Mouse (Mus musculus) limb, embryonic 13.5 days (tissue): Measurements from ENCODE around the gene Lgi4. TPM values are rescaled to one million over a fixed set of nuclear protein-coding genes. Genes with fewer than 3 reads are reported as not detected.

Source experiments
- ATAC-seq: fragments of 200-750 bp; cut with Nextera tagmentation; 2 replicates; pipeline ENCODE4 v1.8.0; 2017; ENCODE audit warnings: low read depth, moderate number of reproducible peaks, moderate TSS enrichment; ENCODE audit not compliant: low FRiP score
- H3K27ac ChIP-seq: fragments of 300-500 bp; sonication (generic); 2 replicates; pipeline ENCODE4 v1.5.1; 2015; ENCODE audit warnings: inconsistent platforms, mild to moderate bottlenecking, moderate library complexity
- H3K27me3 ChIP-seq: fragments of 300-500 bp; sonication (generic); 2 replicates; pipeline ENCODE4 v1.6.1; 2015; ENCODE audit warnings: mild to moderate bottlenecking, inconsistent platforms
- H3K36me3 ChIP-seq: fragments of 300-500 bp; sonication (generic); 2 replicates; pipeline ENCODE4 v1.6.1; 2015; ENCODE audit warnings: inconsistent platforms, mild to moderate bottlenecking, moderate library complexity
- H3K4me1 ChIP-seq: fragments of 300-500 bp; sonication (generic); 2 replicates; pipeline ENCODE4 v1.6.1; 2015; ENCODE audit warnings: inconsistent platforms
- H3K4me2 ChIP-seq: fragments of 300-500 bp; sonication (generic); replicated peaks from 2 replicates; pipeline ENCODE4 v1.6.1; 2015; ENCODE audit warnings: inconsistent platforms, mild to moderate bottlenecking, moderate library complexity
- H3K4me3 ChIP-seq: fragments of 300-500 bp; sonication (generic); 2 replicates; pipeline ENCODE4 v1.5.1; 2015; ENCODE audit warnings: moderate library complexity, mild to moderate bottlenecking, inconsistent platforms
- H3K9ac ChIP-seq: fragments of 300-500 bp; sonication (generic); 2 replicates; pipeline ENCODE4 v1.6.1; 2015; ENCODE audit warnings: mild to moderate bottlenecking, inconsistent platforms
- H3K9me3 ChIP-seq: fragments of 300-500 bp; sonication (generic); 2 replicates; pipeline ENCODE4 v1.6.1; 2016; ENCODE audit warnings: inconsistent platforms
- WGBS: fragments of 180-500 bp; shearing (Covaris S2); methylation state at CpG from one replicate; pipeline ENCODE4 v1.1.7; 2015; 5-methylcytosine and 5-hydroxymethylcytosine counted together
- polyA plus RNA-seq: library from polyadenylated mRNA; unstranded; fragments of >200 nt; fragmentation: Nextera tagmentation; extraction: Ambion mirVana; gene quantifications from 2 replicates; pipeline ENCODE4 v1.2.1, GENCODE M21; 2015

The Lgi4 gene
- polyA plus RNA-seq, 1 experiment from 2014 or later: 0.67 TPM

DNA sequence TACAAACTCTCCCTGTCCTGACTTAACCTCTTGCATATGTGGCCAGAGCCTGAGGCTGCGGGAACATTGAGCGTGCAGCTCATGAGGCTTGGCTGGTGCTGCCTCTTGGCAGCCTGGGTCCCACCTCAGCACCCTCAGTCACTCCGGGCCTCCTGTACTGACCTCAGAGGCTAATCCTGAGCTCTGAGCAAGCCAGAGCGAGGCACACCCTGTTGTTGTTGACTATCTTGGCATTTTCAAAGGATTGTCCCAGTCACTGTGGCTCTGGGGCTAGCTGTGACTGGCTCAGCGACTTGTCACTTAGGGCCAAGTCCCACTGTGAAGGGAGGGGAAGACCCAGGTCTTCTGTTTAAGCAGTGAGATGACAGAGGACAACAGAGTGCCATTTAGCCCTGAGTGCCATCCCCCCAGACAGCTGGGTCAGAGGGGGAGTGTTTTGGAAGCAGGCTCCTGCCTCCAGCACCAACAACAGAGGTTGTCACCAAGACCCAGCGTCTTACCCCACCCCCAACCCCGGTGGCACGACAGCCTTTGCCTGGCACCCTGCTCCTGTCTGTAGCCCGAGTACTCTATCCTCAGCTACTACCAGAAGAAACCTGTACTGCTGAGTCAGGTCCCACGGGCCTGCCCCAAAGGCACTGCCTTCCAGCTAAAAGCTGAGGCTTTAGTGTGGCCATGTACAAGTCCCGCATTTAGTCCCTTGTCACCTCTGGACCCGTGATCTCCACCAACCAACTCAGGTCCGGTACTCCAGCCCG, 23.9 kb downstream of the Lgi4 start:
- Histone ChIP-seq H3K27me3 (no peaks in the 10 kb centered on the region), H3K36me3 (no peaks in the 10 kb centered on the region), H3K27ac (no peak overlapping the region), H3K9me3 (no peaks in the 10 kb centered on the region), H3K4me1 (peaks cover 19% of the 10 kb centered on the region), H3K4me2 (no peak overlapping the region), H3K9ac (no peak overlapping the region), H3K4me3 (no peak overlapping the region)
- WGBS: 59% methylated on average over 14 of the region's 14 CpGs
- no peak for ATAC-seq

DNA sequence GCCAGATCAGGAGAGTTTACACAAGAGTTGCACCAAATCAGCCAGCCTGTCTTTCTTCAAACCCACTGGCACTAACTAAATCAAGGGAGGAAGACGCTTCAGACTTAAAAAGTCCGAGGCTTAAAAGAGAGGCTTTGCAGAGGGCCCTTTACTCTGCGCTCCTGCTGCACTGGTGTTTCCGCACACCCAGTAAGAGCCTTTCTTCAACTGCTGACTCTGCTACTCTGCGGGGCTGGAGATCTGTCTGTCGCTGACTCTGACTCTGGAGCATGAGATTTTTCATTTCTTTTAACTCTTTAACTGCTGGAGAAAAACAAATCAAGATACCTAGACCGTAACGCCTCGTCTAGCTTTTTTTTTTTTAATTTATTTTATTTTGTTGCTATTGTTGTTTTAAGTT, 25.0 kb downstream of the Lgi4 start:
- Histone ChIP-seq H3K27ac (peak overlapping the region; percentile 56; the same call in 1 of the 2 replicates), H3K4me2 (no peak overlapping the region), H3K4me3 (no peak overlapping the region), H3K4me1 (peaks cover 19% of the 10 kb centered on the region), H3K9me3 (no peaks in the 10 kb centered on the region), H3K36me3 (no peaks in the 10 kb centered on the region), H3K9ac (no peak overlapping the region), H3K27me3 (no peaks in the 10 kb centered on the region)
- no peak for ATAC-seq
- WGBS: 47% methylated on average over 9 of the region's 9 CpGs

DNA sequence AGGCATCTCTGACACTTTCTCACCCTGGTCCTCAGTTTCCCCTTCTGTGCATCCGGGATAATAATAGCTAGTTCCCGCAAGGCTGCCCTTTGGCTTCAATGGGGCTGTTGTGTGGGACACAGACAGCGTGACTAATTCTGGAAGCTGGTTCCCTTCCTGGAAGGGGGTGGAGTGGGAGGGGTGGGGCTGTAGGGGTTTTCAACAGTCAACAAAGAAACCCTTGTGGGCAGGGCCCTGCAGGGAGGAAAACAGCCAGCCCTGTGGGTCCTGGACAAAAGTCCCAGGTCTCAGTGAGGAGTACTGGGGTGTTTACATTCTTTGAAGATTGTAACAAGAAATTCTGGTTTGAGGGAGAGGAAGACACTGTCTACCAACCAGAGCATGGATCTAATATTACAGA, 26.0 kb downstream of the Lgi4 start:
- peaks cover 19% of the 10 kb centered on the region for H3K4me1 ChIP-seq
- peak overlapping the region; percentile 53; the same call in 1 of the 2 replicates for H3K27ac ChIP-seq
- no peak overlapping the region for H3K9ac ChIP-seq
- no peaks in the 10 kb centered on the region for H3K36me3 ChIP-seq
- 55% methylated on average over 3 of the region's 3 CpGs for WGBS
- no peaks in the 10 kb centered on the region for H3K9me3 ChIP-seq
- no peak overlapping the region for H3K4me3 ChIP-seq
- ATAC-seq: no peak
- H3K27me3 ChIP-seq: no peaks in the 10 kb centered on the region
- H3K4me2 ChIP-seq: no peak overlapping the region

DNA sequence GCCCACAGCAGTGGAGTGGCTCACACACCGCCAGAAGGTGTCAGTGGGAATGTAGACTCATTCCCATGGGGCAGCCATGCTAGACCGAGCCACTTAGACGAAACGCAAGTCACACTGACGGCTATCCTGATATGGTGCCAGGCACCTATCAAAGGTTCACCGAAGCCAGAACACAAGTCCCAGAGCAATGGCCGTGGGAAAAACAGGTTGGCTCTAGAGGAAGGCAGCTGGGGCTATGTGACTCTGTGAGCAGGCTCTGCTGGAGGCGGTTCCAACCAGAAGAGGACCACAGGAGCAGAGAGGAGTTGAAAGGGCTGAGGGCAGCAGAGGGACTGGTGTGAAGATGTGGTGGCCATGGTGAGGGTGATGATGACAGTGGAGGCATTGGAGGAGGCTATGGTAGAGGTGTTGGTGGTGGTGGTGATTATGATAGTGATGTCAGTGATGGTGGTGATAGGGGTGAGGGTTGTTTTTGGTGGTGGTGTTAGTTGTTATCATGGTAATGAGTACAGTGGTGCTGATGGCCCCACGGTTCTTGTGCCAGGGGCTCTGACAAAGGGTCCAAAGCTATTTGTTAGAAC, 27.1 kb downstream of the Lgi4 start:
- H3K36me3 ChIP-seq: no peaks in the 10 kb centered on the region
- H3K27ac ChIP-seq: 0 out of 2 replicates have a peak overlapping the region, but pooled peaks have one; percentile 48
- no peaks in the 10 kb centered on the region for H3K27me3 ChIP-seq
- H3K9ac ChIP-seq: no peak overlapping the region
- ATAC-seq: no peak
- H3K4me1 ChIP-seq: peaks cover 19% of the 10 kb centered on the region
- no peaks in the 10 kb centered on the region for H3K9me3 ChIP-seq
- no peak overlapping the region for H3K4me2 ChIP-seq
- 88% methylated on average over 9 of the region's 9 CpGs for WGBS
- H3K4me3 ChIP-seq: no peak overlapping the region

DNA sequence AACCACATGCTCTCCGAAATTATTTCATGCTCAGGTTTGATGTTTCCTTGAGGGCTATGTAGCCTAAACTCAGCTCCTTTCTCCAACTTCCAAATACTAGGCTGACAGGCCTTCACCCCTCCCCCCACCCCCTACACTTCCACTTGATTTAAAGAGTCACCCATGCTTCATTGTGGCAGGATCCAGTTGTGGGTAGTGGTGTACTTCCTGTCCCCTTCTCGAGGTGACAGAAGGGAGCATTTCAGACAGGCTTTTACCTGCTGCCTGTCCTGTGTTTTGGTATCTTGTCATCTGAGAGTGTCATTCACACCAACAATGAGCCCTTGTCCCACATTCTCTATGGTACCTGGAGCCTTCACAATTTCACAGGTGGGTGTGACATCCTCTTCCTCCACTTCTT, 28.1 kb downstream of the Lgi4 start:
- H3K9ac ChIP-seq: no peak overlapping the region
- 57% methylated on average over 2 of the region's 2 CpGs for WGBS
- H3K4me1 ChIP-seq: peaks cover 19% of the 10 kb centered on the region
- no peak overlapping the region for H3K4me3 ChIP-seq
- ATAC-seq: no peak
- no peaks in the 10 kb centered on the region for H3K36me3 ChIP-seq
- H3K4me2 ChIP-seq: no peak overlapping the region
- no peak overlapping the region for H3K27ac ChIP-seq
- H3K27me3 ChIP-seq: no peaks in the 10 kb centered on the region
- no peaks in the 10 kb centered on the region for H3K9me3 ChIP-seq

DNA sequence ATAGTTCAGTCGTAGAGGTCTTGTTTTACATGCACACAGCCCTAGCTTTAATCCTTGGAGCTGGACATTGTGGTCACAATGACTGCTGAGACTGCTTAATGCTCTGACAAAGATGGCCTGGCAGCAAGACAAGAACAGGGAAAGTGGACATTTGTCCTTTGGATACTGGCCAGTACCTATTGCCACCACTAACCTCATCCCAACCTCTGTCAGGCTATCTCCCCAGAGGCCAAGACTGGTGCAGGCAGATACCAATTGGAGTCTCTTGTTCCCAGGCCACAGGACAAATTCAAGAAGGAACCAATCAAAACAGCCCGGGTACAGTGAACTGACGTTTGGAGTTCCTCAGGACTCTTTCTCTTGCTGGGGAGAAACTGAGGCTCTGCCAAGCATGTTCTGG, 29.1 kb downstream of the Lgi4 start:
- WGBS: 62% methylated on average over 3 of the region's 3 CpGs
- no peak for ATAC-seq
- no peak overlapping the region for H3K27ac ChIP-seq

DNA sequence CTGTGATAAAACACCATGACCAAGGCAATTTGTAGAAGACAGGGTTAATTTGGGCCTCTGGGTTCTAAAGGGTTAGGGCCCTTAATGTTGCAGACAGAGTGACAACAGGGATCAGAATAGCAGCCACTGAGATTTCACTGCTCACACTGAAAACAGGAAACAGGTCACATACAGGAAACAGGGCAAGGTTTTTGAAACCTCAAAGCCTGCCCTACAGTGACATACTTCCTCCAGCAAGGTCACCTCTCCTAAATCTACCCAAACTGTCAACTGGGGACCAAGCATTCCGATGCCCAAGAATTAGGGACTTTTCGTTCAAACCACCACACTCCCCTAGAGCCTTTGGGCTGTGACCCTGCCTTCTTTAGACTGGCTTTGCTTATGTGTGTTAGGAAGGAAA, 30.6 kb downstream of the Lgi4 start:
- no peak for ATAC-seq
- Histone ChIP-seq H3K4me2 (no peak overlapping the region), H3K27ac (no peak overlapping the region), H3K9me3 (no peaks in the 10 kb centered on the region), H3K36me3 (no peaks in the 10 kb centered on the region), H3K9ac (no peak overlapping the region), H3K4me3 (no peak overlapping the region), H3K27me3 (no peaks in the 10 kb centered on the region), H3K4me1 (peaks cover 11% of the 10 kb centered on the region; the same call in 1 of the 2 replicates)
- WGBS: 84% methylated on average over 2 of the region's 2 CpGs

More for the DNA sequence above, 29.1 kb downstream of the Lgi4 start:
- no peak overlapping the region for H3K4me3 ChIP-seq
- no peaks in the 10 kb centered on the region for H3K9me3 ChIP-seq
- H3K27me3 ChIP-seq: no peaks in the 10 kb centered on the region
- peaks cover 18% of the 10 kb centered on the region for H3K4me1 ChIP-seq
- no peaks in the 10 kb centered on the region for H3K36me3 ChIP-seq
- no peak overlapping the region for H3K4me2 ChIP-seq
- H3K9ac ChIP-seq: no peak overlapping the region

DNA sequence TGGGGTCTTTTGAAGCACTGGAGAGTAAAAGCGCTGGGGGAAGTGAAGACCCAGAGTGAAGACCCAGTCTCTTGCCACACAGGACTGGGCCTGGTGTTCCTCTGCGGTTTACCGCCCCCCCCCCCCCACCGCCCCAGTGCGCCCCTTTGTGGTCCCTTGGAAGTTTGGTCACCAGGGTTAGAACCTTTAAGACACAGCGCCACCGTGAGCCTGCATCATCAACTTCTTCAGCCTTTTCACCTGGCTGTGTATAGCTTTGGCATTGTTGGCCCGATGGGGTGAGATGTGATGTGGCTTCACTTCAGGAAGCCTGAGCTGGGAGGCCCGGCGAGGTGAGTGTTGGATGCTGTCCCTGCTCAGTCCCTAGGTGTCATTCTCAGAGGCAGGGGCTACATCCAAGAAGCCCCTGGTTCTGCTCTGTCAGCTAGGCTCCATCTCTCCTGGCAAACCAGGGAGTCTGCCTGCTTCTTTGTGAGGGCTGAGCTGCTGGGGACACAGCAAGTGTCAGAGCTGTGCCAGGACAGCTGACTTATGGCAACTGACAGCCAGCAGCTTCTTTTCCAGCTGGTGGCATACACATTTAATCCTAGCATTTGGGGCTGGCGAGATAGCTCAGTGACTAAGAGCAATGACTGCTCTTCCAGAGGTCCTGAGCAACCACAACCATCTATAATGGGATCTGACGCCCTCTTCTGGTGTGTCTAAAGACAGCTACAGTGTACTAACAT, 35.8 kb downstream of the Lgi4 start:
- Histone ChIP-seq H3K36me3 (no peaks in the 10 kb centered on the region), H3K27ac (no peak overlapping the region), H3K4me2 (no peak overlapping the region), H3K27me3 (no peaks in the 10 kb centered on the region), H3K9ac (no peak overlapping the region), H3K4me3 (no peak overlapping the region), H3K4me1 (no peaks in the 10 kb centered on the region), H3K9me3 (no peaks in the 10 kb centered on the region)
- WGBS: 31% methylated on average over 11 of the region's 12 CpGs
- ATAC-seq: no peak

DNA sequence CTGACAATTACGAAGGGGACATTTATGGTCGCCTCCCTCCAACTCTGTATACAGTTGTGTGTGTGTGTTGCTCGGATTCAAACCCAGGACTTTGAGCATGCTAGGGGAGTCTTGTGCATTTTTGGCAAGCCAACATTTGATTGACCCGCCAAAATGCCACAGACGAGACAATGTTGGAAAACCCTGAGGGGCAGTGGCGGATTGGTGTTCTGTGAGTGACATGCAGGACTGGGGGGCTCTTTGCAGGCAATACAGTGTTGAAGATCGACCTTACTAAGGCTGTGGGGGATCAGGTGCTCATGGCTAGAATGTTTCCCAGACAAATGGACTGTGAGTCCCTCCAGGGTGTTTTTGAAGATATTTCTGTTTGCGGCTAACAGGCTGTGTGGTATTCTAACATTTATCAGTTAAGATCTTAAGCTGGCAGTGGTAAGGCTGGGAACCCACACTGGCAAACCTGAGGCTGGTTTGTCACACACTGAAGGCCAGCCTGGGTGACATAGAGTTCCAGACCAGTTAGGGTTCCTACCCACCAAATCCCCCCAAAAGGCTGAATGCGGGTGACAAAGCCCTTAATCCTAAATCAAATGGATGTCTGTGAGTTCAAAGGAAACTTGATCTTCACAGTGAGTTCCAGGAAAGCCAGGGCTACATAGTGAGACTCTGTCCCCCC, 37.9 kb downstream of the Lgi4 start:
- H3K27ac ChIP-seq: no peak overlapping the region

DNA sequence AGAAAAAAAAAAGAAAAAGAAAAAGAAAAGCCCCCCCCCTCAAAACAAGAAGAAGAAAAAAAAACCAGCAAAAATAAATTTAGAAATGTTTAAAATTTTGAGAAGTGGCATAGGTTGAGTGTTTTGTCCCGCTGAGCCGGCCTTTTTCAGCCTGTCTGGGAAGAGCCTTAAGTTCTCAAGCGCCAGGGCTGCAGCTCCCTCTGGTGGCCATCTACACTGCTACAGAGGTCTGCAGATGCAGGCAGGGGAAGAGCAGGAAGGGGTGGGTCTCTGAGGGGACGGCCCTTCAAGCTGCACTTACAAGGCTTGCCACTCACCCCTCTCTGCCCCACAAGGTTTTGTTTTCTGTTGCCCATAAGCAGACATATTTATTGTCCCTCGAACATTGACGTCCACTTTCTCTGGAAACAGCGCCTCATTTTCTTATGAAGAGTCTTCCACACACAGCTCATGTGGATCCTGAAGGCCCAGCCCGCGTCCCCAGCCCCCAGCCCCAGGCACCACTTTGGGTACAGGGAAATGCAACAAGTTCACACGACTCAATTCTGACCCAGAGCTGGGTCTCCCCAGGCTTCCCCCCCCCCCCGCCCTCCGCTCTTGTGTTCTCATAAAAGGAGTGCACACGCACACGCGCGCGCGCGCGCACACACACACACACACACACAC, 38.6 kb downstream of the Lgi4 start:
- ATAC-seq: peak; percentile 94
- Histone ChIP-seq H3K9ac (no peak overlapping the region), H3K4me1 (no peaks in the 10 kb centered on the region), H3K36me3 (no peaks in the 10 kb centered on the region), H3K4me2 (peak overlapping the region; percentile 53), H3K27ac (no peak overlapping the region), H3K27me3 (peaks cover 2% of the 10 kb centered on the region; the same call in 1 of the 2 replicates), H3K9me3 (no peaks in the 10 kb centered on the region), H3K4me3 (peak overlapping the region; percentile 25)
- WGBS: 22% methylated on average over 14 of the region's 20 CpGs

More for the DNA sequence above, 37.9 kb downstream of the Lgi4 start:
- ATAC-seq: no peak
- Histone ChIP-seq H3K9me3 (no peaks in the 10 kb centered on the region), H3K4me1 (no peaks in the 10 kb centered on the region), H3K36me3 (no peaks in the 10 kb centered on the region), H3K4me2 (no peak overlapping the region), H3K9ac (no peak overlapping the region), H3K4me3 (no peak overlapping the region), H3K27me3 (no peaks in the 10 kb centered on the region)
- WGBS: 69% methylated on average over 9 of the region's 9 CpGs

DNA sequence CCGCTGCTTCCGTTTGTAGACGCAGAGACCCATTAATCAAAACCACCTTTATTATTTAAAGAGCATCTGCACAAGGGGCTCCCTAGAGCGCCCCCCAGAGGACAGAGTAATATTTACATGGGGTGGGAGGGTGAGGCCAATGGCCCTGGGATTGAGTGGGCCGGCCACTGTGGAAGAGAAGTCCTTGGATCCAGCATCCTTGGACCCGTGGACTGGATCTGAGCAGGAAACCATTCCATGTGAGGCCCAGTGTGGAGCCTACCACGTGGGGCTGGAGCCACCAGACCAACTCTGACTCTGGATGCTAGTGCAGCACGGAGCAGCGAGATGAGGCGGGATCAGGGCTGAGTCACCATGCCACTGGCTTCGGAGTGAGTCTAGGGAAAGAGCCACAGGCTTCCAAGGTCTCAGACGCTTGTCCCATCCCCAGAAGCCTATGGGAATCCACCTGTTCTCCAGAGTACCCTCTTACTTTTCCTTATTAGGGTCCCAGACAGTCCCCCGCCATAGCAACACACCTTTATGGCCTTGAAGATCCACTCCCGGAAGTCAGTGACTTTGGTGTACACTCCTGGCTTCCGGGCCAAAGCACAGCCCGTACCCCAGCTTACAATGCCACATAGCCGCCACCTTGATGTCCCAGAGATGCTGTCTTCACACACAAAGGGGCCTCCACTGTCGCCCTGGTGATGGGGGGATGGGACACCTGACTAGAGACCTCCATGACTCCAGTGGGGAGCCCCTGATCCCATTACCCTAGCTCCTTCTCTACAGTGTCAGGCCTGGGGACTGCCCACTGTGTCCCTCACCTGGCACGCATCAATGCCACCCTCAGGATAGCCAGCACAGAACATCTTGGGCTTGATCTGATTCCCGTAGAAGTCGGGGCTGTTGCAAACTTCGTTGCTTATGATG, 39.8 kb downstream of the Lgi4 start:
- H3K27ac ChIP-seq: no peak overlapping the region
- H3K27me3 ChIP-seq: peaks cover 10% of the 10 kb centered on the region; the same call in 1 of the 2 replicates
- H3K9ac ChIP-seq: no peak overlapping the region
- H3K4me2 ChIP-seq: no peak overlapping the region
- H3K4me1 ChIP-seq: no peaks in the 10 kb centered on the region
- WGBS: 78% methylated on average over 22 of the region's 22 CpGs
- H3K4me3 ChIP-seq: no peak overlapping the region
- H3K36me3 ChIP-seq: no peaks in the 10 kb centered on the region
- no peak for ATAC-seq
- no peaks in the 10 kb centered on the region for H3K9me3 ChIP-seq
